Mouse (Mus musculus): Measurements from ENCODE around the gene Pon1. TPM values are rescaled to one million over a fixed set of nuclear protein-coding genes. Genes with fewer than 3 reads are reported as not detected.
"Not testable (repeated sequence)": the region's sequence is repeated elsewhere in the genome, so short reads cannot be mapped to it uniquely, and the experiment has no call there.

Gene Pon1
- not detected in 3 replicates for total RNA-seq (2017)

- no peak; the same call in 1 of the 2 replicates for ATAC-seq (replicated peaks; ENCODE audit: insufficient number of reproducible peaks, low FRiP score, low TSS enrichment, poor library complexity, severe bottlenecking)
Observed at GRCm38 (mm10) chr6:5193693-5194092, at the start of gene Pon1. TSS of gene Pon1 (minus strand) at chr6:5193946.

GRCm38 (mm10) chr6:5238799-5239198 lies 45.1 kb upstream of the Pon1 start:
- no peak for ATAC-seq (replicated peaks; ENCODE audit: insufficient number of reproducible peaks, low FRiP score, low TSS enrichment, poor library complexity, severe bottlenecking)

- no peak for ATAC-seq (replicated peaks; ENCODE audit: insufficient number of reproducible peaks, low FRiP score, low TSS enrichment, poor library complexity, severe bottlenecking)
Observed at GRCm38 (mm10) chr6:5237510-5237909, 43.8 kb upstream of the Pon1 start.

- ATAC-seq (replicated peaks; ENCODE audit: insufficient number of reproducible peaks, low FRiP score, low TSS enrichment, poor library complexity, severe bottlenecking): no peak
Observed at GRCm38 (mm10) chr6:5236843-5237371, 43.2 kb upstream of the Pon1 start.

GRCm38 (mm10) chr6:5234563-5234962 lies 40.8 kb upstream of the Pon1 start:
- ATAC-seq (replicated peaks; ENCODE audit: insufficient number of reproducible peaks, low FRiP score, low TSS enrichment, poor library complexity, severe bottlenecking): no peak

GRCm38 (mm10) chr6:5233812-5234211 lies 40.1 kb upstream of the Pon1 start:
- ATAC-seq (replicated peaks; ENCODE audit: insufficient number of reproducible peaks, low FRiP score, low TSS enrichment, poor library complexity, severe bottlenecking): no peak

- ATAC-seq (replicated peaks; ENCODE audit: insufficient number of reproducible peaks, low FRiP score, low TSS enrichment, poor library complexity, severe bottlenecking): no peak
Observed at GRCm38 (mm10) chr6:5232022-5232421, 38.3 kb upstream of the Pon1 start.

- ATAC-seq (replicated peaks; ENCODE audit: insufficient number of reproducible peaks, low FRiP score, low TSS enrichment, poor library complexity, severe bottlenecking): no peak
Observed at GRCm38 (mm10) chr6:5230261-5230660, 36.5 kb upstream of the Pon1 start.

- not testable (repeated sequence) for ATAC-seq (replicated peaks; ENCODE audit: insufficient number of reproducible peaks, low FRiP score, low TSS enrichment, poor library complexity, severe bottlenecking)
Observed at GRCm38 (mm10) chr6:5223551-5223950, 29.8 kb upstream of the Pon1 start.

- no peak for ATAC-seq (replicated peaks; ENCODE audit: insufficient number of reproducible peaks, low FRiP score, low TSS enrichment, poor library complexity, severe bottlenecking)
Observed at GRCm38 (mm10) chr6:5222080-5222479, 28.3 kb upstream of the Pon1 start.

GRCm38 (mm10) chr6:5218190-5218589 lies 24.4 kb upstream of the Pon1 start:
- no peak for ATAC-seq (replicated peaks; ENCODE audit: insufficient number of reproducible peaks, low FRiP score, low TSS enrichment, poor library complexity, severe bottlenecking)

- no peak for ATAC-seq (replicated peaks; ENCODE audit: insufficient number of reproducible peaks, low FRiP score, low TSS enrichment, poor library complexity, severe bottlenecking)
Observed at GRCm38 (mm10) chr6:5207817-5208216, 14.1 kb upstream of the Pon1 start.

GRCm38 (mm10) chr6:5199916-5200315 lies 6.2 kb upstream of the Pon1 start:
- no peak for ATAC-seq (replicated peaks; ENCODE audit: insufficient number of reproducible peaks, low FRiP score, low TSS enrichment, poor library complexity, severe bottlenecking)

- ATAC-seq (replicated peaks; ENCODE audit: insufficient number of reproducible peaks, low FRiP score, low TSS enrichment, poor library complexity, severe bottlenecking): no peak
Observed at GRCm38 (mm10) chr6:5199376-5199905, 5.7 kb upstream of the Pon1 start.

GRCm38 (mm10) chr6:5198590-5198989 lies 4.8 kb upstream of the Pon1 start:
- no peak for ATAC-seq (replicated peaks; ENCODE audit: insufficient number of reproducible peaks, low FRiP score, low TSS enrichment, poor library complexity, severe bottlenecking)

GRCm38 (mm10) chr6:5190761-5191160 lies 3.0 kb downstream of the Pon1 start:
- ATAC-seq (replicated peaks; ENCODE audit: insufficient number of reproducible peaks, low FRiP score, low TSS enrichment, poor library complexity, severe bottlenecking): no peak

- no peak for ATAC-seq (replicated peaks; ENCODE audit: insufficient number of reproducible peaks, low FRiP score, low TSS enrichment, poor library complexity, severe bottlenecking)
Observed at GRCm38 (mm10) chr6:5189507-5189906, 4.2 kb downstream of the Pon1 start.

GRCm38 (mm10) chr6:5188938-5189337 lies 4.8 kb downstream of the Pon1 start:
- ATAC-seq (replicated peaks; ENCODE audit: insufficient number of reproducible peaks, low FRiP score, low TSS enrichment, poor library complexity, severe bottlenecking): no peak

- no peak for ATAC-seq (replicated peaks; ENCODE audit: insufficient number of reproducible peaks, low FRiP score, low TSS enrichment, poor library complexity, severe bottlenecking)
Observed at GRCm38 (mm10) chr6:5188036-5188435, 5.7 kb downstream of the Pon1 start.

GRCm38 (mm10) chr6:5187586-5187985 lies 6.2 kb downstream of the Pon1 start:
- ATAC-seq (replicated peaks; ENCODE audit: insufficient number of reproducible peaks, low FRiP score, low TSS enrichment, poor library complexity, severe bottlenecking): no peak
